Mouse (Mus musculus) left cerebral cortex, postnatal 4 days (tissue): Measurements from ENCODE around the gene Lrriq1. TPM values are rescaled to one million over a fixed set of nuclear protein-coding genes. Genes with fewer than 3 reads are reported as not detected.

Experiments
- DNase-seq: peaks from one replicate; pipeline ENCODE4 v3.0.0-alpha.2; 2022
- intact Hi-C: fragments of 180-260 bp; cut with DNase I; formaldehyde crosslinking; loops from one replicate; pipeline ENCODE4 v1.15.1; 2025
- total RNA-seq, 2 experiments: library from RNA; stranded (reverse); gene quantifications; 2 replicates each; pipeline ENCODE4 v1.2.3; 2021

The Lrriq1 gene
- total RNA-seq, 2 experiments from 2014 or later: 2.8 to 3.2 TPM

GRCm38 (mm10) chr10:103029730-103030490 is 206.2 kb downstream of the Lrriq1 start, which contains the start of gene Alx1:
TSS of gene Alx1 (minus strand) at chr10:103030215.
- no peak for DNase-seq
- intact Hi-C loops: no loop called here

GRCm38 (mm10) chr10:103029132-103029729 is 206.9 kb downstream of the Lrriq1 start:
- intact Hi-C loops: no loop called here
- DNase-seq: no peak

DNA sequence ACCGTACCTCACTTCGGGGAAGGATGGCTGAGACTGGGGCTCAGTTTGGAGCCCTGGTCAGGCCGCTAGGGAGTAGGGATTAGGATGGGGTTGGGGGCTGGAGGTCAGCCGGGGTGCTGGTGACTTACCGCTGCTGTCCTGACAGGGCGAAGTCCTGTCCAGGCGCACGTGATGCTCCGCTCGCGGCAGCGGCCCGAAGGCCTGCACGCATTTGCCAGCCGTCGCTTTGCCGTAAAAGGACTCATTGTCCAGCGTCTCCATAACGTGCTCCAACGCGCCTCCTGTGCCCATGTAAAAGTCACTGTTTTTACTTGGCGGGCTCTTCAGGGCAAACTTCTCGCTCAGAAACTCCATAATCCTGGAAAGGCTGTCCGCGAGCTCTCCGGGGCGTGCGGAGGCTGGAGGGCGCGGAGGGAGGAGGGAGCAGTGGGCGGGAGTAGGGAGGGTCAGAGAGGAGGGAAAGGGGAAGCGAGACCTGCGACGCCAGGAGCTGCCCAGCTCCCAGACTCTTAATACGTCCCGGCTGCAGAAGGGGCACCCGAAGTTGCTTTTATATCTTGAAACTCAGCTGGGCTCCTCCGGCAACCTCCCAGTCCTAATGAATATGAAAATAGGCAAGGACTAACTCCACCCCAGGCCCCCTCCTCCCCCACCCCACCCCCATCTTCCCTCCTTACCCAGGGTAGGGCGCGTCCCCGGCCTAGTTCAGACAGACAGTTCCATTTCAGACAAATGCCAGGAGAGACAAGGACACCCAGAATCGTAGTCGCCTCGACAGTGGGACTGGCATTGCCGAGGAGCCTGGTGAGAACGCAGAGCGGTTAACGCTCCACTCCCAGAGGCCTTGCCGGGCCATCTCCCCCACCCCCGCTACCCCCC is 207.6 kb downstream of the Lrriq1 start:
- intact Hi-C loops: no loop called here
- DNase-seq: no peak

DNA sequence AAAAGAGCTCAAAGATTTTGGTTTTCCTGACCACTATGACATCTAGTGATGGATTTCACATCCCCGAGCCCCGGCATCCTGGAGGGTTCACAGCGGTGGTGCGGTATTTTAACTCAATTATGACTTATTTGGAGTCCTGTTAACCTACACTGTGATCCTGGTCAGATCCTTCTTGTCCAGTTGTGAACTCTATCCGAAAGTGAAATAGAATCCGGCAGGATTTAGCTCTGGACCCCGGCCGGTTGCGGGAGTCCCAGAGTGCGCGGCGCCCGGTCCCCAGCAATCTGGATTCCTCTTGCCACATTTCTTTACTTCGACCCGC is 208.2 kb downstream of the Lrriq1 start:
- no peak for DNase-seq
- intact Hi-C loops: no loop called here

- intact Hi-C loops: no loop called here
- DNase-seq: no peak
Observed at GRCm38 (mm10) chr10:103027226-103027930, 208.7 kb downstream of the Lrriq1 start.

DNA sequence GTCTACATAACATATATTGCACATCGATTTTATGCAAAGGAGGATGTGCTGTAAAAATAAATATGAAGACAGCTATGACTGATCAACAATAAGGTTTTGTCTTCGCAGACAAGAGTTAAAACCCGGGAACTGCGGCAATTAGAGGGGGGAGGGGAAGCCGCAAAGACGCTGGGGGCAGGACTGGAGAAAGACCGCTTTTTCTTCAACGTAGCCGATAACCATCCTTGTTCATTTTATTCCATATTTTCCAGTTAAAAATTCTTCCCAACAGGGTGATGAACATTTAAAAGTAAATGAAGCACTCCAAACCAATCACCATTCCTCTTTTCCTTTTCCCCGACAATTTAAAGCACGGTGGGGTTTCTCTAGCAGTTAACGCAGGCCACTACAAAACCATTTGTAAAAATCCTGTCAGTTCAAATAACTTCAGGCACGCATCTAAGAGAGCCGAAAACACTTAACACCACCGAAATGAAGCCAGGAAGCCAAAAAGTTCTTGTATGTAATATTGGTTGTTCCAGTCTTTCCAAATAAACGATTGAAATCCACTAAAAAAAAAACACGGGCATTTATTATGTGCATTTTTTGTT is 209.4 kb downstream of the Lrriq1 start:
- DNase-seq: no peak
- intact Hi-C loops: no loop called here

- DNase-seq: no peak
- intact Hi-C loops: no loop called here
Observed at GRCm38 (mm10) chr10:103002556-103002955, 233.6 kb downstream of the Lrriq1 start.

DNA sequence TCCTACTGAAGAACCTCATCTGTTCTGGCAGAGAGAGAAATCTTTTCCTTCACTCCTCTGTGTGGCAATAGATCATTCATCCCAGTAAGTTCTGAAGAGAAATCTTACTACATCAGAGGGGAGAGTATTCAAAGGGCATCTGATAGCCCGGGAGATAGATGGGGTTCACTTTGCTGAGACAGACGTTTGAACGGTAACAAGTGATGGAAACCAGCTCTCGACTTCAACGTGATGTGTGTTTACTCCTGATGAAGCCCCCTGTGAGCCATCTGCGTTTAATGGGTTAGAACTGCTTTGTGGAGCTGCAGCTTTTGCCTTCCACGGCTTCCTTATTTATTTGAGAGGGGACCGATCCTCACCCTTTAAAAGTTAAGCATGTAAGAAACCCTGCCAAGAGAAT is 235.2 kb downstream of the Lrriq1 start:
- intact Hi-C loops: no loop called here
- DNase-seq: no peak

DNA sequence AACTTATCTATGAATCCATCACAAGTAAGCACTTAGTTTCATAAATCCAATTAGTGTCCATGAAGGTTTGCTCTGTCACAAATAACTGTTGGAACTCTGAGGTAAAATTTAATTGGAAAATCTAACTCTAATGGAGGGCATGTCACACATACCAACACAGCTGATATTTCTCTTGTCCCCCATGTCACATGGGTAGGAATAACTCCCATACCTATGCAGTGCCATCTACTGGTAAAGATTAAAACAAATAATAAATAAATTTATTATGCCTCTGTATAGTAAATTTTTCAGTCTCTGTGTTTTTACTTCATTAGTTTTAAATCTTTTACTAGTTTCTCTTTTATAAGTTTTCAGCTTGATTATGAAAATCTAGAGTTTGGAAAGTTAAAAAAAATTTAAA is 236.5 kb downstream of the Lrriq1 start:
- intact Hi-C loops: no loop called here
- no peak for DNase-seq

Other genes with a start within 250 kb of the Lrriq1 start
- under 1 TPM; 0.36 to 0.60 TPM for gene Alx1, start 206.1 kb downstream of the Lrriq1 start, total RNA-seq
- gene Slc6a15, start 131.5 kb upstream of the Lrriq1 start, total RNA-seq: 100 to 1,000 TPM; 142 to 157 TPM